8 mouse cellular contexts compared by ENCODE assay signal in genomic region chr5:45519960-45520808, GRCm38 (mm10). TPM values are rescaled to one million over a fixed set of nuclear protein-coding genes. Genes with fewer than 3 reads are reported as not detected.
A peak's percentile ranks its signal among the peaks of the same experiment; 100 is the strongest.
DNase-seq lines count a peak whose midpoint lies in the region; ATAC-seq and TF ChIP-seq lines count a peak whose summit lies in the region.

TSS of gene Med28 (plus strand) at chr5:45520229.

- WGBS in embryonic facial prominence, embryonic 13.5 days, result 2% methylated on average over 56 of the region's 56 CpGs
- WGBS in heart, adult 2 months, result 1% methylated on average over 56 of the region's 56 CpGs
- WGBS in limb, embryonic 13.5 days, result 2% methylated on average over 56 of the region's 56 CpGs
- 1% methylated on average over 56 of the region's 56 CpGs for WGBS in midbrain, embryonic 16.5 days

- H3K4me3 ChIP-seq in embryonic facial prominence, embryonic 13.5 days, result peak within 1 kb of the TSS; percentile 98
- peak within 1 kb of the TSS; percentile 88 for H3K4me3 ChIP-seq in heart, adult 2 months
- peak within 1 kb of the TSS; percentile 94 for H3K4me3 ChIP-seq in limb, embryonic 13.5 days
- peak within 1 kb of the TSS; percentile 96 for H3K4me3 ChIP-seq in midbrain, embryonic 16.5 days (ENCODE audit: low read depth, low read length)

- H3K27ac ChIP-seq in embryonic facial prominence, embryonic 13.5 days, result peak within 1 kb of the TSS; percentile 68
- H3K27ac ChIP-seq in heart, adult 2 months, result peak within 1 kb of the TSS; percentile 75
- no peak within 1 kb of the TSS; the same call in 1 of the 2 replicates for H3K27ac ChIP-seq in limb, embryonic 13.5 days
- peak within 1 kb of the TSS; percentile 78 for H3K27ac ChIP-seq in midbrain, embryonic 16.5 days (ENCODE audit: low read length)

- no peak for TF ChIP-seq CTCF in heart, adult 2 months (IDR thresholded peaks at IDR 0.05)

- H3K36me3 ChIP-seq in embryonic facial prominence, embryonic 13.5 days, result peaks cover 23% of the 10 kb centered on the region
- 0 out of 2 replicates have a peak, but pooled peaks cover 3% of the 10 kb centered on the region for H3K36me3 ChIP-seq in heart, adult 2 months (ENCODE audit: control insufficient read depth, insufficient read depth, low read length)
- H3K36me3 ChIP-seq in limb, embryonic 13.5 days, result peaks cover 19% of the 10 kb centered on the region
- peaks cover 5% of the 10 kb centered on the region for H3K36me3 ChIP-seq in midbrain, embryonic 16.5 days (ENCODE audit: control insufficient read depth, insufficient read depth, low read length)

- peak within 1 kb of the TSS; percentile 93 for H3K9ac ChIP-seq in embryonic facial prominence, embryonic 13.5 days
- peak within 1 kb of the TSS; percentile 89 for H3K9ac ChIP-seq in heart, adult 2 months (ENCODE audit: low read depth, low read length)
- H3K9ac ChIP-seq in limb, embryonic 13.5 days, result peak within 1 kb of the TSS; percentile 95
- H3K9ac ChIP-seq in midbrain, embryonic 16.5 days (ENCODE audit: low read depth, low read length), result peak within 1 kb of the TSS; percentile 94

- no peaks in the 10 kb centered on the region for H3K27me3 ChIP-seq in embryonic facial prominence, embryonic 13.5 days
- no peaks in the 10 kb centered on the region for H3K27me3 ChIP-seq in heart, adult 2 months (ENCODE audit: control insufficient read depth, insufficient read depth, low read length)
- H3K27me3 ChIP-seq in limb, embryonic 13.5 days, result no peaks in the 10 kb centered on the region
- no peaks in the 10 kb centered on the region for H3K27me3 ChIP-seq in midbrain, embryonic 16.5 days (ENCODE audit: control insufficient read depth, insufficient read depth, low read depth, low read length)

- H3K9me3 ChIP-seq in embryonic facial prominence, embryonic 13.5 days, result no peaks in the 10 kb centered on the region
- no peaks in the 10 kb centered on the region for H3K9me3 ChIP-seq in limb, embryonic 13.5 days
- no peaks in the 10 kb centered on the region for H3K9me3 ChIP-seq in midbrain, embryonic 16.5 days (replicated peaks; ENCODE audit: control insufficient read depth, low read length, poor library complexity, severe bottlenecking)

- peaks cover 7% of the 10 kb centered on the region; the same call in 1 of the 2 replicates for H3K79me2 ChIP-seq in heart, adult 2 months (replicated peaks; ENCODE audit: control insufficient read depth, insufficient read depth, low read length)

- ATAC-seq in embryonic facial prominence, embryonic 13.5 days (ENCODE audit: insufficient number of reproducible peaks, insufficient read depth, low FRiP score, low TSS enrichment, low read depth), result peak; percentile 91
- ATAC-seq in limb, embryonic 13.5 days (ENCODE audit: low FRiP score, low read depth), result peak; percentile 97
- peak; percentile 96 for ATAC-seq in midbrain, embryonic 16.5 days

- peak; percentile 82 for TF ChIP-seq POLR2A in heart, adult 2 months (IDR thresholded peaks at IDR 0.05; ENCODE audit: insufficient read depth, low read depth, low read length)

- peaks cover 16% of the 10 kb centered on the region for H3K4me1 ChIP-seq in embryonic facial prominence, embryonic 13.5 days
- H3K4me1 ChIP-seq in heart, adult 2 months (ENCODE audit: control insufficient read depth, insufficient read depth, low read length), result no peaks in the 10 kb centered on the region; the same call in 1 of the 2 replicates
- peaks cover 18% of the 10 kb centered on the region for H3K4me1 ChIP-seq in limb, embryonic 13.5 days
- H3K4me1 ChIP-seq in midbrain, embryonic 16.5 days (ENCODE audit: control insufficient read depth, insufficient read depth, low read length), result peaks cover 20% of the 10 kb centered on the region

- peak within 1 kb of the TSS; percentile 91 for H3K4me2 ChIP-seq in embryonic facial prominence, embryonic 13.5 days
- H3K4me2 ChIP-seq in limb, embryonic 13.5 days (replicated peaks), result peak within 1 kb of the TSS; percentile 94
- H3K4me2 ChIP-seq in midbrain, embryonic 16.5 days (ENCODE audit: low read length), result peak within 1 kb of the TSS; percentile 90

- intact Hi-C loops in heart, adult 2 months (cut with DNase I), result loop anchor here (1.0 to 5.0 kb wide), 3 partner anchors 26 to 147 kb away; partner anchors contain the start of genes Clrn2, Ncapg and Qdpr

- peak; percentile 83 for TF ChIP-seq EP300 in heart, adult 2 months (IDR thresholded peaks at IDR 0.05; ENCODE audit: insufficient read depth, low read depth, low read length)

- peak; percentile 84 for DNase-seq in 3134 (ENCODE audit: extremely low read depth, insufficient read length, low spot score)
- DNase-seq in adrenal gland, postnatal 36 days, result peak; percentile 96
- DNase-seq in heart, adult 2 months, result peak; percentile 95 to 96
- DNase-seq in kidney, adult 8-10 months, result peak; percentile 94 to 96
- peak; percentile 91 to 94 for DNase-seq in spleen, postnatal 10 days (ENCODE audit: low spot score in 2 of 2)

RNA-seq across cellular contexts. Expression of gene Med28, which starts in this region (rescaled TPM):
- 100 to 1,000 TPM in 1 of 2 experiments, 10 to 100 TPM in 1; 96.0 to 113 TPM for total RNA-seq in adrenal gland, postnatal 36 days (2021)
- 247 and 255 TPM in 2 replicates for polyA plus RNA-seq in embryonic facial prominence, embryonic 13.5 days (2015; fragmentation: Nextera tagmentation; extraction: Ambion mirVana)
- total RNA-seq in heart, adult 2 months (2021), result 10 to 100 TPM; 56.1 to 62.8 TPM
- 56.7 and 68.3 TPM in 2 replicates for polyA plus RNA-seq in heart, adult 2 months (2012; rRNA removed)
- 256 and 263 TPM in 2 replicates for polyA plus RNA-seq in limb, embryonic 13.5 days (2015; fragmentation: Nextera tagmentation; extraction: Ambion mirVana)
- 265 and 266 TPM in 2 replicates for polyA plus RNA-seq in midbrain, embryonic 16.5 days (2015; fragmentation: Nextera tagmentation; extraction: Ambion mirVana)
